8 mouse cellular contexts compared by ENCODE assay signal in the genomic region with DNA sequence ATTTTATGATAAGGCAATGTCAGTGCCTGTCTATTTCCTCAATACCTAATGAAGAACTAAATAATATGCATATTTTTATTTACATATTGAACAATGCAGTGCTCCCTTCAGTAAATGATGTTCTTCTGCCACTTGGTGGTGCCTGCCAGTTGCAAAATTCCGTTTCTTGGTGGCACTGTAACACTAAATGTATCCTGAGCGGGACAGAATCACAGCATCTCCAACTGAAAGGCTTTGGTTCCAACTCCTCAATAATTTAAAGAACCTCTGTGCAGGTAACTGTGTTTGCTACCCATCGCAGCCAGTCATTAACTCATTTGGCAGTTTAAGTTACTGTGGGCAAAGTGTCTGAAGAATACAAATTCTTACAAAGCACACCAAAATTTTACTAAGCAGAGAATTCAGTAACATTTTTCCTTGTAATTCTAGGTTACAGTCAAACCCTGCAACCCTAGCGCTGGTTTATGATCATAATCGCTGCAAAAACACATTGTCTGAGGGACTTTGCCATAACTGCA. TPM values are rescaled to one million over a fixed set of nuclear protein-coding genes. Genes with fewer than 3 reads are reported as not detected.
DNase-seq lines count a peak whose midpoint lies in the region; ATAC-seq and TF ChIP-seq lines count a peak whose summit lies in the region.

No protein-coding gene starts in this region.

- WGBS in limb, embryonic 12.5 days = 47% methylated on average over 5 of the region's 5 CpGs
- WGBS in limb, embryonic 10.5 days = 47% methylated on average over 5 of the region's 5 CpGs
- WGBS in hindbrain, embryonic 10.5 days = 45% methylated on average over 5 of the region's 5 CpGs
- 52% methylated on average over 5 of the region's 5 CpGs for WGBS in limb, embryonic 14.5 days

- no peaks in the 10 kb centered on the region for H3K9me3 ChIP-seq in limb, embryonic 12.5 days
- no peaks in the 10 kb centered on the region for H3K9me3 ChIP-seq in limb, embryonic 10.5 days (replicated peaks)
- H3K9me3 ChIP-seq in hindbrain, embryonic 10.5 days = no peaks in the 10 kb centered on the region
- H3K9me3 ChIP-seq in limb, embryonic 14.5 days (ENCODE audit: control insufficient read depth, low read length) = no peaks in the 10 kb centered on the region

- DNase-seq in limb, embryonic 10.5 days (ENCODE audit: low spot score) = no peak
- DNase-seq in hindbrain, embryonic 10.5 days (ENCODE audit: low spot score) = no peak
- DNase-seq in limb, embryonic 14.5 days (ENCODE audit: low spot score) = no peak
- peak; percentile 75 for DNase-seq in telencephalon, adult 2 months (ENCODE audit: low read depth, low spot score)
- DNase-seq in liver = no peak
- no peak for DNase-seq in adrenal gland, adult 2 months

- H3K27me3 ChIP-seq in limb, embryonic 12.5 days = peaks cover 42% of the 10 kb centered on the region
- peaks cover 59% of the 10 kb centered on the region for H3K27me3 ChIP-seq in limb, embryonic 10.5 days (ENCODE audit: low read depth, poor library complexity, severe bottlenecking)
- H3K27me3 ChIP-seq in hindbrain, embryonic 10.5 days (ENCODE audit: insufficient read depth, poor library complexity, severe bottlenecking) = peaks cover 59% of the 10 kb centered on the region
- peaks cover 27% of the 10 kb centered on the region for H3K27me3 ChIP-seq in limb, embryonic 14.5 days (ENCODE audit: control insufficient read depth, insufficient read depth, low read length)

- no peak for ATAC-seq in limb, embryonic 12.5 days (ENCODE audit: insufficient number of reproducible peaks, insufficient read depth, low FRiP score, low TSS enrichment, low read depth)
- ATAC-seq in limb, embryonic 14.5 days (ENCODE audit: low FRiP score, low read depth) = no peak
- ATAC-seq in megakaryocyte progenitor cell, adult 5-6 weeks (replicated peaks; ENCODE audit: poor library complexity) = no peak

- H3K4me2 ChIP-seq in limb, embryonic 12.5 days = peak overlapping the region; percentile 100
- peak overlapping the region; percentile 100 for H3K4me2 ChIP-seq in limb, embryonic 14.5 days (replicated peaks; ENCODE audit: low read depth, low read length, severe bottlenecking)

- no peak overlapping the region for H3K27ac ChIP-seq in limb, embryonic 12.5 days
- no peak overlapping the region for H3K27ac ChIP-seq in limb, embryonic 10.5 days
- H3K27ac ChIP-seq in hindbrain, embryonic 10.5 days = no peak overlapping the region
- no peak overlapping the region for H3K27ac ChIP-seq in limb, embryonic 14.5 days (replicated peaks; ENCODE audit: low read depth, low read length)

- peak overlapping the region; percentile 60; the same call in 1 of the 2 replicates for H3K4me3 ChIP-seq in limb, embryonic 12.5 days (replicated peaks)
- no peak overlapping the region for H3K4me3 ChIP-seq in limb, embryonic 10.5 days
- peak overlapping the region; percentile 76 for H3K4me3 ChIP-seq in hindbrain, embryonic 10.5 days
- H3K4me3 ChIP-seq in limb, embryonic 14.5 days (replicated peaks; ENCODE audit: low read length) = peak overlapping the region; percentile 56; the same call in 1 of the 2 replicates

- H3K4me1 ChIP-seq in limb, embryonic 12.5 days (replicated peaks) = peaks cover 20% of the 10 kb centered on the region; the same call in 1 of the 2 replicates
- peaks cover 21% of the 10 kb centered on the region for H3K4me1 ChIP-seq in limb, embryonic 10.5 days
- peaks cover 28% of the 10 kb centered on the region for H3K4me1 ChIP-seq in hindbrain, embryonic 10.5 days (replicated peaks)
- peaks cover 5% of the 10 kb centered on the region; the same call in 1 of the 2 replicates for H3K4me1 ChIP-seq in limb, embryonic 14.5 days (ENCODE audit: control insufficient read depth, insufficient read depth, low read length)

- no peaks in the 10 kb centered on the region for H3K36me3 ChIP-seq in limb, embryonic 12.5 days
- H3K36me3 ChIP-seq in limb, embryonic 10.5 days = no peaks in the 10 kb centered on the region
- H3K36me3 ChIP-seq in hindbrain, embryonic 10.5 days = no peaks in the 10 kb centered on the region
- H3K36me3 ChIP-seq in limb, embryonic 14.5 days (ENCODE audit: control insufficient read depth, insufficient read depth, low read length) = no peaks in the 10 kb centered on the region

- no peak overlapping the region for H3K9ac ChIP-seq in limb, embryonic 12.5 days (replicated peaks)
- no peak overlapping the region for H3K9ac ChIP-seq in limb, embryonic 14.5 days (ENCODE audit: low read depth, low read length, severe bottlenecking)

- no peak for TF ChIP-seq POLR2A in limb, embryonic 14.5 days (IDR thresholded peaks at IDR 0.05; ENCODE audit: borderline replicate concordance, extremely low read depth, insufficient read depth, insufficient read length)

RNA-seq across cellular contexts. Expression of a gene that starts 24.4 kb away (rescaled TPM):
- 6.4 and 8.1 TPM in 2 replicates for polyA plus RNA-seq in limb, embryonic 12.5 days (2016; fragmentation: Nextera tagmentation; extraction: Ambion mirVana)
- 1.1 and 1.6 TPM in 2 replicates for polyA plus RNA-seq in limb, embryonic 10.5 days (2016; fragmentation: Nextera tagmentation; extraction: Ambion mirVana)
- 10.6 and 11.9 TPM in 2 replicates for polyA plus RNA-seq in hindbrain, embryonic 10.5 days (2016; fragmentation: Nextera tagmentation; extraction: Ambion mirVana)
- polyA plus RNA-seq in limb, embryonic 14.5 days (2012; rRNA removed) = 18.0 and 24.2 TPM in 2 replicates
- 22.2 and 23.3 TPM in 2 replicates for polyA plus RNA-seq in limb, embryonic 14.5 days (2014; fragmentation: Nextera tagmentation; extraction: Ambion mirVana)
- total RNA-seq in megakaryocyte progenitor cell, adult 5-6 weeks (2015) = 0.10 TPM in 1 of 2 replicates, not detected in the other
- total RNA-seq in megakaryocyte progenitor cell, adult 5-6 weeks (2017) = not detected in 2 replicates
- 1 to 10 TPM; 6.0 to 8.7 TPM for total RNA-seq in adrenal gland, adult 2 months (2021)
- 8.1 and 9.7 TPM in 2 replicates for polyA plus RNA-seq in adrenal gland, adult 2 months (2012; rRNA removed)
